Mouse (Mus musculus) intestine, embryonic 15.5 days (tissue): ENCODE measurements at regions not wholly inside any gene's neighbourhood (a gene's known extent, or its start where the extent isn't known, plus 50 kb on each side); places are given as distances from the start of the nearest gene placed in this dataset.
"Not testable (repeated sequence)": the region's sequence is repeated elsewhere in the genome, so short reads cannot be mapped to it uniquely, and the experiment has no call there.

ENCODE experiments used
- ATAC-seq: fragments of 200-750 bp; cut with Nextera tagmentation; 2 replicates; pipeline ENCODE4 v1.8.0; 2017; ENCODE audit warnings: moderate TSS enrichment, moderate library complexity
- H3K27ac ChIP-seq: fragments of 300-500 bp; sonication (generic); 2 replicates; pipeline ENCODE4 v1.5.1; 2015; ENCODE audit warnings: mild to moderate bottlenecking, inconsistent platforms
- H3K27me3 ChIP-seq: fragments of 300-500 bp; sonication (generic); replicated peaks from 2 replicates; pipeline ENCODE4 v1.6.1; 2015; ENCODE audit warnings: inconsistent platforms
- H3K36me3 ChIP-seq: fragments of 300-500 bp; sonication (generic); 2 replicates; pipeline ENCODE4 v1.6.1; 2015; ENCODE audit warnings: inconsistent platforms
- H3K4me1 ChIP-seq: fragments of 300-500 bp; sonication (generic); replicated peaks from 2 replicates; pipeline ENCODE4 v1.6.1; 2015; ENCODE audit warnings: inconsistent platforms
- H3K4me2 ChIP-seq: fragments of 300-500 bp; sonication (generic); replicated peaks from 2 replicates; pipeline ENCODE4 v1.6.1; 2015; ENCODE audit warnings: mild to moderate bottlenecking, inconsistent platforms
- H3K4me3 ChIP-seq: fragments of 300-500 bp; sonication (generic); replicated peaks from 2 replicates; pipeline ENCODE4 v1.5.1; 2015; ENCODE audit warnings: inconsistent platforms
- H3K9ac ChIP-seq: fragments of 300-500 bp; sonication (generic); 2 replicates; pipeline ENCODE4 v1.6.1; 2015; ENCODE audit warnings: inconsistent platforms
- H3K9me3 ChIP-seq: fragments of 300-500 bp; sonication (generic); 2 replicates; pipeline ENCODE4 v1.6.1; 2016; ENCODE audit warnings: inconsistent platforms
- WGBS: fragments of 180-500 bp; shearing (Covaris S2); methylation state at CpG from one replicate; pipeline ENCODE4 v1.1.7; 2015; 5-methylcytosine and 5-hydroxymethylcytosine counted together

GRCm38 (mm10) chr1:47119636-47120035, 227.0 kb upstream of the Slc39a10 start:
- Histone ChIP-seq H3K36me3 (no peaks in the 10 kb centered on the region), H3K4me3 (no peak overlapping the region), H3K4me1 (no peaks in the 10 kb centered on the region), H3K4me2 (no peak overlapping the region), H3K27me3 (no peaks in the 10 kb centered on the region), H3K9me3 (no peaks in the 10 kb centered on the region), H3K27ac (no peak overlapping the region), H3K9ac (no peak overlapping the region)
- 90% methylated on average over 1 of the region's 1 CpGs for WGBS
- no peak for ATAC-seq

- not testable (repeated sequence) for H3K36me3 ChIP-seq, H3K4me3 ChIP-seq, H3K9me3 ChIP-seq, H3K9ac ChIP-seq, H3K27ac ChIP-seq, H3K4me1 ChIP-seq, H3K27me3 ChIP-seq, ATAC-seq, H3K4me2 ChIP-seq
- WGBS = 92% methylated on average over 4 of the region's 4 CpGs
These were observed 224.0 kb upstream of the Slc39a10 start for GRCm38 (mm10) chr1:47116681-47117080.

- Histone ChIP-seq H3K27me3 (no peaks in the 10 kb centered on the region), H3K4me1 (no peaks in the 10 kb centered on the region), H3K9me3 (no peaks in the 10 kb centered on the region), H3K27ac (no peak overlapping the region), H3K9ac (no peak overlapping the region), H3K4me3 (no peak overlapping the region), H3K36me3 (no peaks in the 10 kb centered on the region), H3K4me2 (no peak overlapping the region)
- ATAC-seq = no peak
- 70% methylated on average over 1 of the region's 1 CpGs for WGBS
These were observed 219.8 kb upstream of the Slc39a10 start for GRCm38 (mm10) chr1:47112494-47112893.

- no peak for ATAC-seq
- H3K4me1 ChIP-seq = no peaks in the 10 kb centered on the region
- H3K4me3 ChIP-seq = no peak overlapping the region
- H3K9ac ChIP-seq = no peak overlapping the region
- H3K4me2 ChIP-seq = no peak overlapping the region
- 86% methylated on average over 4 of the region's 4 CpGs for WGBS
- no peaks in the 10 kb centered on the region for H3K36me3 ChIP-seq
- H3K9me3 ChIP-seq = no peaks in the 10 kb centered on the region
- H3K27me3 ChIP-seq = no peaks in the 10 kb centered on the region
- H3K27ac ChIP-seq = no peak overlapping the region
These were observed 211.4 kb upstream of the Slc39a10 start for GRCm38 (mm10) chr1:47104055-47104454.

GRCm38 (mm10) chr1:47103321-47103988, 210.8 kb upstream of the Slc39a10 start:
- WGBS = 80% methylated on average over 6 of the region's 6 CpGs
- Histone ChIP-seq H3K4me3 (no peak overlapping the region), H3K36me3 (no peaks in the 10 kb centered on the region), H3K4me2 (no peak overlapping the region), H3K27ac (no peak overlapping the region), H3K9me3 (no peaks in the 10 kb centered on the region), H3K27me3 (no peaks in the 10 kb centered on the region), H3K4me1 (no peaks in the 10 kb centered on the region), H3K9ac (no peak overlapping the region)
- ATAC-seq = no peak

GRCm38 (mm10) chr1:47097084-47097996, 204.7 kb upstream of the Slc39a10 start:
- no peak for ATAC-seq
- no peaks in the 10 kb centered on the region for H3K4me1 ChIP-seq
- no peak overlapping the region for H3K4me2 ChIP-seq
- H3K27ac ChIP-seq = no peak overlapping the region
- H3K27me3 ChIP-seq = no peaks in the 10 kb centered on the region
- H3K36me3 ChIP-seq = no peaks in the 10 kb centered on the region
- no peak overlapping the region for H3K9ac ChIP-seq
- no peaks in the 10 kb centered on the region for H3K9me3 ChIP-seq
- 74% methylated on average over 7 of the region's 7 CpGs for WGBS
- H3K4me3 ChIP-seq = no peak overlapping the region

- Histone ChIP-seq H3K27me3 (no peaks in the 10 kb centered on the region), H3K4me2 (no peak overlapping the region), H3K9ac (no peak overlapping the region), H3K27ac (no peak overlapping the region), H3K4me1 (no peaks in the 10 kb centered on the region), H3K36me3 (no peaks in the 10 kb centered on the region), H3K9me3 (no peaks in the 10 kb centered on the region), H3K4me3 (no peak overlapping the region)
- 37% methylated on average over 3 of the region's 3 CpGs for WGBS
- ATAC-seq = no peak
These were observed 201.8 kb upstream of the Slc39a10 start for GRCm38 (mm10) chr1:47094498-47094897.

- H3K9me3 ChIP-seq = no peaks in the 10 kb centered on the region
- no peak overlapping the region for H3K4me3 ChIP-seq
- H3K9ac ChIP-seq = no peak overlapping the region
- no peak overlapping the region for H3K27ac ChIP-seq
- WGBS = 59% methylated on average over 6 of the region's 6 CpGs
- H3K36me3 ChIP-seq = no peaks in the 10 kb centered on the region
- H3K4me1 ChIP-seq = no peaks in the 10 kb centered on the region
- no peak for ATAC-seq
- H3K27me3 ChIP-seq = no peaks in the 10 kb centered on the region
- no peak overlapping the region for H3K4me2 ChIP-seq
These were observed 200.8 kb upstream of the Slc39a10 start for GRCm38 (mm10) chr1:47093289-47093947.

GRCm38 (mm10) chr1:47076423-47076822, 183.8 kb upstream of the Slc39a10 start:
- Histone ChIP-seq H3K4me2 (no peak overlapping the region), H3K9ac (no peak overlapping the region), H3K36me3 (no peaks in the 10 kb centered on the region), H3K27me3 (no peaks in the 10 kb centered on the region), H3K4me1 (no peaks in the 10 kb centered on the region), H3K27ac (no peak overlapping the region), H3K4me3 (no peak overlapping the region), H3K9me3 (no peaks in the 10 kb centered on the region)
- WGBS = 85% methylated on average over 7 of the region's 7 CpGs
- no peak for ATAC-seq

- Histone ChIP-seq H3K4me3 (no peak overlapping the region), H3K36me3 (no peaks in the 10 kb centered on the region), H3K4me2 (no peak overlapping the region), H3K27me3 (no peaks in the 10 kb centered on the region), H3K27ac (no peak overlapping the region), H3K4me1 (no peaks in the 10 kb centered on the region), H3K9me3 (no peaks in the 10 kb centered on the region), H3K9ac (no peak overlapping the region)
- no peak for ATAC-seq
- WGBS = 70% methylated on average over 1 of the region's 1 CpGs
These were observed 165.5 kb upstream of the Slc39a10 start for GRCm38 (mm10) chr1:47058149-47058548.

- H3K4me1 ChIP-seq = no peaks in the 10 kb centered on the region
- H3K9me3 ChIP-seq = no peaks in the 10 kb centered on the region
- H3K9ac ChIP-seq = no peak overlapping the region
- no peaks in the 10 kb centered on the region for H3K36me3 ChIP-seq
- no peak; the same call in 1 of the 2 replicates for ATAC-seq
- H3K27ac ChIP-seq = no peak overlapping the region
- 38% methylated on average over 3 of the region's 3 CpGs for WGBS
- no peak overlapping the region for H3K4me3 ChIP-seq
- no peaks in the 10 kb centered on the region for H3K27me3 ChIP-seq
- no peak overlapping the region for H3K4me2 ChIP-seq
These were observed 164.7 kb upstream of the Slc39a10 start for GRCm38 (mm10) chr1:47057344-47057743.

- H3K9ac ChIP-seq = no peak overlapping the region
- H3K36me3 ChIP-seq = no peaks in the 10 kb centered on the region
- no peaks in the 10 kb centered on the region for H3K4me1 ChIP-seq
- no peaks in the 10 kb centered on the region for H3K27me3 ChIP-seq
- ATAC-seq = no peak
- no peak overlapping the region for H3K4me2 ChIP-seq
- H3K9me3 ChIP-seq = no peaks in the 10 kb centered on the region
- no peak overlapping the region for H3K4me3 ChIP-seq
- no peak overlapping the region for H3K27ac ChIP-seq
These were observed 158.5 kb upstream of the Slc39a10 start for GRCm38 (mm10) chr1:47051109-47051508.
